Mouse (Mus musculus): ENCODE measurements around the gene Aplf. TPM values are rescaled to one million over a fixed set of nuclear protein-coding genes. Genes with fewer than 3 reads are reported as not detected.
"Not testable (repeated sequence)": the region's sequence is repeated elsewhere in the genome, so short reads cannot be mapped to it uniquely, and the experiment has no call there.

The Aplf gene
- total RNA-seq, 2 experiments from 2014 or later, result 43.4 to 71.8 TPM

- no peak for ATAC-seq (replicated peaks; ENCODE audit: low FRiP score, poor library complexity, severe bottlenecking)
Measured at GRCm38 (mm10) chr6:87638134-87638660, 33.8 kb downstream of the Aplf start.

GRCm38 (mm10) chr6:87632176-87632575 is 39.8 kb downstream of the Aplf start:
- no peak for ATAC-seq (replicated peaks; ENCODE audit: low FRiP score, poor library complexity, severe bottlenecking)

DNA sequence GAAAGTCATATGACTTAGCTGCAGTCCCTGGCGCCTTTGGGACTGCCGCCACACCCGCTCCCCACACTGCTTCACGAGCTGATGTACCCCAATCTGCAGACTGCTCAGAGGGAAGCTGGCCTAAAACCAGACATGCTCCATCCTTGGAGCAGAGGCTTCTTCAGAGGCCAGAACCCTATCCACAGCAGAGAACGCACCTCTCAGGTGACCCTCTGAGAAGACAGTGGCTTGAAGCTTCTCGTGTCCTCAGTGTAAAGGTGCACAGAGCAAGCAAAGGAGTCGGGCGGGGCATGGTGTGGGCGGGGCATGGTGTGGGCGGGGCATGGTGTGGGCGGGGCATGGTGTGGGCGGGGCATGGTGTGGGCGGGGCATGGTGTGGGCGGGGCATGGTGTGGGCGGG is 43.1 kb downstream of the Aplf start:
- ATAC-seq (replicated peaks; ENCODE audit: low FRiP score, poor library complexity, severe bottlenecking), result not testable (repeated sequence)

- no peak for ATAC-seq (replicated peaks; ENCODE audit: low FRiP score, poor library complexity, severe bottlenecking)
Measured at GRCm38 (mm10) chr6:87623151-87623550, 48.8 kb downstream of the Aplf start.

GRCm38 (mm10) chr6:87621281-87621680 is 50.7 kb downstream of the Aplf start:
- no peak for ATAC-seq (replicated peaks; ENCODE audit: low FRiP score, poor library complexity, severe bottlenecking)

GRCm38 (mm10) chr6:87618021-87618420 is 54.0 kb downstream of the Aplf start:
- ATAC-seq (replicated peaks; ENCODE audit: low FRiP score, poor library complexity, severe bottlenecking), result no peak

- ATAC-seq (replicated peaks; ENCODE audit: low FRiP score, poor library complexity, severe bottlenecking), result no peak
Measured at GRCm38 (mm10) chr6:87615696-87616083, 56.3 kb downstream of the Aplf start.

DNA sequence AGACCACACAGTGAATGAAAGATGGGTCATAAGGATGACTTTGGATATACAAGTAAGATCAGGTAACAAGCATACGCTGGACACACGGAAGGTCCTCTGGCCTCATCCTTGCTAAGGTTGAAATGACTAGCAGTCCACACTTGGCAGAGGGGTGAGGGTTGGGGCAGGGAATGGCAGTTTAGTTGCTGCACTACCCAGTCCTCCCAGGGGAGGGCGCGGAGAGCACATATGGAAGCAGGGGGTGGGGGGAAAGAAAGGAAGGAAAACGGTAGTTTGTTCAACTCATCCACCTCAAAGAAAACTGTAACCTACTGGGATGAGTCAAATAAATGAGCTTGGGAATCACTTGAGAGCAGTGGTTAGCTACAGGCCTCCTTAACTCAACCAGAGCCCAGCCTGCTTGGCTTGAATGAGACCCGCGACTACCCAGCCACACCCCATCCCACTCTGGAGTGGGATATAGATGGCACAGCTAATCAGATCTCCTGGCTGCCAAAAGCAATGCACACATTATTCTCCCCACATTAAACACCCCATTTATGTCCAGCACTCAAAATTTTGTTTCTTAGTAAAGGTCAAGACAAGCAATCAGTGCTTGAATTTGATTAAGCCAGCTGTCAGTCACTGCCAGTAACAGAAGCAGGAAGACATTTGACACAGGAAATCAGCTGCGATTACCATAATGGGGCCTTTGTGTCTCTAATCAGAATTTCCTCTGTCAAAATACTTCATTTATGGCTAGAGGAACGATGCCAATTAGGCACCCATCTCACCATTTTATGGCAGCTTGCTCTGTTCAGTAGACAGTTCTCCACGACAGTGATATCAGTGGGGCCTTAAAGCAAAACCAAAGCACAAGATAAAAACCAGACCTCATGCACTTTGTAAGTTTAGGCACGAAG is 56.9 kb downstream of the Aplf start:
- peak; percentile 77 for ATAC-seq (replicated peaks; ENCODE audit: low FRiP score, poor library complexity, severe bottlenecking)

DNA sequence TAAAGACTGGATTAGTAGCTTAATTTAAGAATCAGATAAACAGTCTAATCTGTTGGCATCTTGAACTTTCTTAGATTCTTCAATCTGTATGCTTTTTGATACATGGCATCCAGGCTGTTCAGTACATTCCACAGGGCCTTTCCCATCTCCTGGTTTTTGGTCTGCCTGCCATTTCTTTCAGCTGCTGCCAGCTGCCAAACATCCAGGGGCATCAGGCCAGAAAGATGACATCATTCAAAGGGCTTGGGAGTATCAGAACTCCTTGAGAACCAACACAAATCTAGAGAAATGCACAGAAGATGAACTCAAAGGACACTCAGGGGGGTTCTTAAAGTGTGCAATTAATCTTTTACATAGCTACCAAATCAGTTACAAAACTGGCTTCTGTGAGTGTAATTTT is 72.2 kb downstream of the Aplf start:
- no peak for ATAC-seq (replicated peaks; ENCODE audit: low FRiP score, poor library complexity, severe bottlenecking)

GRCm38 (mm10) chr6:87597116-87597833 is 74.7 kb downstream of the Aplf start:
- ATAC-seq (replicated peaks; ENCODE audit: low FRiP score, poor library complexity, severe bottlenecking), result no peak

DNA sequence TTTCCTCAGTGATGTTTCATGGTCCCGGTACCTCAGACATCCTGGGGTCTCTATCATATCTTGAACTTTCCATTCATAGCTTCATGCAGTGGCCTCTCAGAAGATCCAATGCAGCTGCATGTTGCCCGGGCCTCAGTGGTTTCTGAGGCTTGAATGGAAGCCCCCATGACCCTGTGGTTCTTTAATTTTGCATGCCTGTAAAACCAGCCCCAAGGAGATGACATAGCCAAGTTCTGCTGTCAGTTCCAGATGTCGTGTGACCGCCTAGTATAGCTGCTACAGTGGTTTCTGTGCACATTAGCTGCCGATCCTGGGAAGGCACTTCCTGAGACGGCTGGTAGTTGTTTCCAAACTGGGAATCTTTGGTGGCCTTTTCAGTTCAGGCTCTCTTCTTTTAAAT is 77.8 kb downstream of the Aplf start:
- ATAC-seq (replicated peaks; ENCODE audit: low FRiP score, poor library complexity, severe bottlenecking), result no peak

DNA sequence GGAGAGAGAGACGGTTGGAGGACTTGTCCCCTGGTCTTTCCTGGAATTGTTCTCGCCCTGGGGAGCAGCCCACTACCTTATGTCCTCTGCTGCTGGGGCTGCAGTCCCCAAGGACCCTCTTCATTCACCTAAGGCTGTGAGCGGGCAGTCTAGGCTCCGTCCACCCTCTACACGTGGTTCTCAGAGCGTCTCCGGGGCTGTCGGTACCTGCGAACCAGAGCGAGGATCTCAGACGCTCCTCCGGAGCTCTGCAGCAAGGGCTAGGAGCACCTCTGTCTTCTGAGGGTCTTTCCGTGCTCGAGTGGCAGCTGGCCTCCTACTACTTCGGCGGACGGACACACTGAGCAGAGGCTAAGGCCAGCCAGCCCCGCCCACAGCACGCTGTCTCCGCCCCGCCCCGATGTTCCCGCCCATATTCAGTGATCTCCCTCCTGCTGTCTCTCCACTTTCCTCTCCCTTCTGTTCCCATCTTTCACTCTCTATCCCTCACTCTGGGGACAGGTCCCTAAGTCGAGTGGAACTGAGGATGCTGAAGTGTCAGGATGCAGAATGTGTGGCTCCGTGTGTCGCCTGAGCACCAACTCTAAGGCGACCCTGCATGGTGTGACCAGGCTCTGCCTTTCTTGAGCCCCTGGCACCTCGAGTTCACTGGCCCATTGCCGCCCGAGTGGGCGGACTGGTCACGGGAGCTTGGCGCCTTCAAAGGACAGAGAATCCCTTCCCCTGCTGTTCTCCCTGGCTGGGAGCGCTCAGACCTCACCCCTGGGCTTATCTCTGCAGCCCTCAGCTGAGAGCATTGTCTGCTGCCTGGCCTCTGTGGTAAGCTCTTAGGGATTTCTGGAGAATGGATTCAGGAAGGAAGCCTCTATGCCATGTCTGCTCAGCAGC is 81.4 kb downstream of the Aplf start, which contains the start of gene Prokr1:
Gene Prokr1, minus strand, starts transcription at position 350 of the 888 bp plus-strand sequence.
- peak; percentile 90 for ATAC-seq (replicated peaks; ENCODE audit: low FRiP score, poor library complexity, severe bottlenecking)

GRCm38 (mm10) chr6:87589718-87590393 is 82.1 kb downstream of the Aplf start:
- ATAC-seq (replicated peaks; ENCODE audit: low FRiP score, poor library complexity, severe bottlenecking), result peak; percentile 53

GRCm38 (mm10) chr6:87583991-87584390 is 88.0 kb downstream of the Aplf start:
- no peak for ATAC-seq (replicated peaks; ENCODE audit: low FRiP score, poor library complexity, severe bottlenecking)

GRCm38 (mm10) chr6:87583183-87583611 is 88.8 kb downstream of the Aplf start:
- ATAC-seq (replicated peaks; ENCODE audit: low FRiP score, poor library complexity, severe bottlenecking), result peak; percentile 89

- peak; percentile 18; the same call in 1 of the 2 replicates for ATAC-seq (replicated peaks; ENCODE audit: low FRiP score, poor library complexity, severe bottlenecking)
Measured at GRCm38 (mm10) chr6:87582456-87582855, 89.5 kb downstream of the Aplf start.

DNA sequence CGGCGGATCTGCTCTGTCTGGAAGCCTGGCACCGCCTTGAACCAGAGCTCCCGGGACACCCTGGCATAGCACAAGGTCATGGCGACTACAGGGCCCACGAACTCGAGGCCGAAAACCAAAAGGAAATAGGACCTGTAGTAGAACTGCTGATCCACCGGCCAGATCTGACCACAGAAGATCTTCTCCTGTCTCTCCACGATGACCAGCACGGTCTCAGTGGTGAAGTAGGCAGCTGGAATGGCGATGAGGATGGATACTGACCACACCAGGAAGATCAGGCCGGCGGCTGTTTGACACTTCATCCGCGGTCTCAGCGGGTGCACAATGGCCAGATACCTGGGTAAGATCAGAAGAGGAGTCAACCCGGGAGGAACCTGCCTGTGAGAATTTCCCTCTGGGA is 90.4 kb downstream of the Aplf start:
- no peak for ATAC-seq (replicated peaks; ENCODE audit: low FRiP score, poor library complexity, severe bottlenecking)

DNA sequence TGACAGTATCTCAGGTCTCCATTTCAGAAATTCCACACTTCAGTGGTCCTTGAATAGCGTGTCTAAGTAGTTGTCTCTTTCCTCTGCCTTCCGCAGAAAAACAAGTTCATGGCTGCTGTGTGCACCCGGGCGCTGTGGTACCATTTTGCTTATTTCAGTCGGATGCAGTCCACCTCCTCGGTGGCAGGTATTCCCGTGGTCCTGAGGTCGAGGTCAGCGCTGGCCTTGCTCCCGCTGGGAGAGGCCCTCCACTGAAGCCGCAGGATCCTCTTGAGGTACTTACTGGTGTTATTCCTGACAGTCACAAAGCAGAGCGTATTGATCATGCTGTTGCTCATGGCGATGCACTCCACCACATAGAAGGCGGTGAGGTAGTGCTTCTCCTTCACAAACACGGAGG is 90.9 kb downstream of the Aplf start:
- ATAC-seq (replicated peaks; ENCODE audit: low FRiP score, poor library complexity, severe bottlenecking), result no peak
